Mouse (Mus musculus): ENCODE results near the gene Nudt9.

The Nudt9 gene

DNA sequence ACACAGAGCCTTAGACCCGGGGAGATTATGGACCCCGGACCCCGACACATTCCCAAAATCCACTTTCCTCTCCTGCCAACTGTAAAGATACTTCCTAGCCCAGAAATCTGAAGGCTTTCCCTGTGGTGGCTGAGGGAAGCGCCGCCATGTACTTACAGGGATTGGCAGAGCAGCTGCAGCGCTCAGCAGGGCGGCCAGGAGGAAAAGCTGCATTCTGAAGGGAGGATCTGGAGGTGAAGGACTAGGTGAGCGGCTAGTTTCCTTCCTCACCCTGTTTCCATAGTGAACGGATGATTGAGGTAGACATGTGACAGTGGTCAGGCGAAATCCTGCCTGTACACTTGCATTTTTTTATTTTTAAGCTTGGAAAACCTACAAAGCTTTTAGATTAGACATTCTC is 30.3 kb downstream of the Nudt9 start:
- TF ChIP-seq NANOG (IDR thresholded peaks at IDR 0.05; ENCODE audit: borderline replicate concordance, low read length) = no peak
- no peak for TF ChIP-seq POU5F1 (IDR thresholded peaks at IDR 0.05; ENCODE audit: borderline replicate concordance, low read length)
- TF ChIP-seq CTCF (conservative IDR thresholded peaks at IDR 0.05; ENCODE audit: low read length) = no peak
- H3K27me3 ChIP-seq (ENCODE audit: insufficient read depth, low read length) = 0 out of 2 replicates have a peak, but pooled peaks cover 7% of the 10 kb centered on the region

DNA sequence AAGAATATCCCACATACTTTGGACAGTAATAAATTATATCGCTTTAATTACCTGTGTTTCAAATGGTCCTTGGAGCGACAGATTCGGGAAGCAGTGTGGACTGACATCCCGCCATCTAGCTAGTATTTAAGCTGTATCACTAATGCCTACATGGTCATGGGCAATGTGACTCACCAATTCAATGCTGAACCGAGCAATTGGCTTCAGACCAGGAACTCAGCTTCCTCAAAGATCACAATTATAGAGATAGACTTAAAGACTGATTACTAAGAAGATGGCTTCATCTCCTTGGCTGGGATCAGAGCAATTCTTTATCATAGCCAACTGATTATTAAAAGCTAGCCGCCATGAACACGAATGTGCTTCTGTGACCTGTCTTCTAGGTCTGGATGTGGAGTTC is 31.4 kb downstream of the Nudt9 start, which contains the start of gene Gm17660:
Gene Gm17660 (minus strand): TSS at position 101 of the 400 bp plus-strand sequence.
- H3K4me1 ChIP-seq (replicated peaks; ENCODE audit: low read depth, low read length) = peaks cover 22% of the 10 kb centered on the region
- no peaks in the 10 kb centered on the region for H3K36me3 ChIP-seq (ENCODE audit: insufficient read depth, low read length)
- H3K4me3 ChIP-seq (replicated peaks; ENCODE audit: low read length) = no peak within 1 kb of the TSS
- TF ChIP-seq POU5F1 (IDR thresholded peaks at IDR 0.05; ENCODE audit: borderline replicate concordance, low read length) (no peak), NANOG (IDR thresholded peaks at IDR 0.05; ENCODE audit: borderline replicate concordance, low read length) (no peak), CTCF (conservative IDR thresholded peaks at IDR 0.05; ENCODE audit: low read length) (no peak)
- no peaks in the 10 kb centered on the region for H3K9me3 ChIP-seq (ENCODE audit: low read length)
- 0 out of 2 replicates have a peak, but pooled peaks cover 7% of the 10 kb centered on the region for H3K27me3 ChIP-seq (ENCODE audit: insufficient read depth, low read length)

More for the DNA sequence above, 30.3 kb downstream of the Nudt9 start:
- no peaks in the 10 kb centered on the region for H3K36me3 ChIP-seq (ENCODE audit: insufficient read depth, low read length)
- no peak overlapping the region for H3K4me3 ChIP-seq (replicated peaks; ENCODE audit: low read length)
- peaks cover 25% of the 10 kb centered on the region for H3K4me1 ChIP-seq (replicated peaks; ENCODE audit: low read depth, low read length)
- H3K9me3 ChIP-seq (ENCODE audit: low read length) = peaks cover 4% of the 10 kb centered on the region; the same call in 1 of the 2 replicates

DNA sequence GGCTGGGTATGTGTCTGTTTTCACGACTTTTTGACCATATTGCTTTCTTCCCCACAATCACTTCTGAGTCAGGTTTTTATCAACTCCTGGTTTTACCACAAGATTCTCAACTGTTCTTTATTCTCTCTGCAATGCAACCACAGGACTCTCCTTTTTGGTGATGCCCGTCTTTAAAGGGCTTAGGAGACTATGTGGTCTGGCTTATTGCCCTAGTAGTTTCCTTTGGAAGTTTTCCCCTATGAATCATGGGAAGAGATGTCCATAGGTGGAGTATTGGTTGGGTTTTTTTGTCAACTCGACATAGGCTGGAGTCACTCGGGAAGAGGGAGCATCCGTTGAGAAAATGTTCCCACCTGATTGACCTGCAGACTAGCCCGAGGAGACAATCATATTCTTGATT is 34.6 kb downstream of the Nudt9 start:
- no peak overlapping the region for H3K4me3 ChIP-seq (replicated peaks; ENCODE audit: low read length)
- no peaks in the 10 kb centered on the region for H3K9me3 ChIP-seq (ENCODE audit: low read length)
- 0 out of 2 replicates have a peak, but pooled peaks cover 5% of the 10 kb centered on the region for H3K27me3 ChIP-seq (ENCODE audit: insufficient read depth, low read length)
- peaks cover 10% of the 10 kb centered on the region for H3K4me1 ChIP-seq (replicated peaks; ENCODE audit: low read depth, low read length)
- H3K36me3 ChIP-seq (ENCODE audit: insufficient read depth, low read length) = no peaks in the 10 kb centered on the region
- TF ChIP-seq CTCF (conservative IDR thresholded peaks at IDR 0.05; ENCODE audit: low read length) = no peak
- no peak for TF ChIP-seq POU5F1 (IDR thresholded peaks at IDR 0.05; ENCODE audit: borderline replicate concordance, low read length)
- TF ChIP-seq NANOG (IDR thresholded peaks at IDR 0.05; ENCODE audit: borderline replicate concordance, low read length) = no peak

DNA sequence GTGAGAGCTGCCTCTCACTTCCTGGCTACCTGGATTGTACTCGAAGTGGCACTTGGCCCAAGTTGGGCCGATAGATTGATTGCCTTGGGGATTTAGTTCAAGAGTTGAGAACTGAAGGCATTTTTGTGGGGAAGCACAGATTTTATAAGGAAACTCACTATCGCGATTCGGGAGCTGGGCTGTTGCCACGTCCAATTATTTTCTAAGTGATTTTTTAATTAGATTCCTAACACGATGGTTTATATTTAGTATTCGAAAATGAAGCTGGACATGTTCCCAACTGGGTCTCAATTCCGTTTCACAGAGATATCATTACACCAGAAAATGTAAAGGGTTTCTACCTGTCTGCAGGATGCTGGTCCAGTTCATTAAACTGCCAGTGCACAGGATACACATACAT is 39.3 kb downstream of the Nudt9 start:
- H3K4me1 ChIP-seq (replicated peaks; ENCODE audit: low read depth, low read length) = peaks cover 9% of the 10 kb centered on the region; the same call in 1 of the 2 replicates
- H3K4me3 ChIP-seq (replicated peaks; ENCODE audit: low read length) = no peak overlapping the region
- no peaks in the 10 kb centered on the region for H3K27me3 ChIP-seq (ENCODE audit: insufficient read depth, low read length)
- TF ChIP-seq POU5F1 (IDR thresholded peaks at IDR 0.05; ENCODE audit: borderline replicate concordance, low read length) (no peak), NANOG (IDR thresholded peaks at IDR 0.05; ENCODE audit: borderline replicate concordance, low read length) (no peak), CTCF (conservative IDR thresholded peaks at IDR 0.05; ENCODE audit: low read length) (no peak)
- no peaks in the 10 kb centered on the region for H3K36me3 ChIP-seq (ENCODE audit: insufficient read depth, low read length)
- no peaks in the 10 kb centered on the region for H3K9me3 ChIP-seq (ENCODE audit: low read length)

DNA sequence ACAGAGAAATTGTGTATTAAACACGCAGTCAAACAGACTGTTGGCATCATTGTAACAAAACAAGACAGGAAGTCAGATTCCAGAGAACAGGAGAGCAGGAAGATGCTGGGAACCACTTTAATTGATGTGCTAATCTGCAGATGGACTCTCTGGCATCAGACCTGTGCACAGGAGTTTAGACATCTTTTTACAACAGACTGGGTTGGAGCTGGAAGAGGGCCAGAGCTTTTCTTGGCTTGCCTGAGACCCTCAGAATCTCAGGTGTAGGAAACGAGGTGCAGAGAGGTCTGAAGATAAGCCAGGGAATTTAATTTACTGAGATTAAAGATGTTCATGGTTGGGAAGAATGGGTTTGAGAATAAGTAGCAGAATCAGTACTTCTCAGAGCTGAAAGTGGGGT is 43.6 kb downstream of the Nudt9 start:
- peaks cover 14% of the 10 kb centered on the region; the same call in 1 of the 2 replicates for H3K4me1 ChIP-seq (replicated peaks; ENCODE audit: low read depth, low read length)
- H3K4me3 ChIP-seq (replicated peaks; ENCODE audit: low read length) = no peak overlapping the region
- H3K9me3 ChIP-seq (ENCODE audit: low read length) = no peaks in the 10 kb centered on the region
- TF ChIP-seq POU5F1 (IDR thresholded peaks at IDR 0.05; ENCODE audit: borderline replicate concordance, low read length) (no peak), CTCF (conservative IDR thresholded peaks at IDR 0.05; ENCODE audit: low read length) (no peak)
- H3K27me3 ChIP-seq (ENCODE audit: insufficient read depth, low read length) = 0 out of 2 replicates have a peak, but pooled peaks cover 4% of the 10 kb centered on the region
- no peaks in the 10 kb centered on the region for H3K36me3 ChIP-seq (ENCODE audit: insufficient read depth, low read length)

DNA sequence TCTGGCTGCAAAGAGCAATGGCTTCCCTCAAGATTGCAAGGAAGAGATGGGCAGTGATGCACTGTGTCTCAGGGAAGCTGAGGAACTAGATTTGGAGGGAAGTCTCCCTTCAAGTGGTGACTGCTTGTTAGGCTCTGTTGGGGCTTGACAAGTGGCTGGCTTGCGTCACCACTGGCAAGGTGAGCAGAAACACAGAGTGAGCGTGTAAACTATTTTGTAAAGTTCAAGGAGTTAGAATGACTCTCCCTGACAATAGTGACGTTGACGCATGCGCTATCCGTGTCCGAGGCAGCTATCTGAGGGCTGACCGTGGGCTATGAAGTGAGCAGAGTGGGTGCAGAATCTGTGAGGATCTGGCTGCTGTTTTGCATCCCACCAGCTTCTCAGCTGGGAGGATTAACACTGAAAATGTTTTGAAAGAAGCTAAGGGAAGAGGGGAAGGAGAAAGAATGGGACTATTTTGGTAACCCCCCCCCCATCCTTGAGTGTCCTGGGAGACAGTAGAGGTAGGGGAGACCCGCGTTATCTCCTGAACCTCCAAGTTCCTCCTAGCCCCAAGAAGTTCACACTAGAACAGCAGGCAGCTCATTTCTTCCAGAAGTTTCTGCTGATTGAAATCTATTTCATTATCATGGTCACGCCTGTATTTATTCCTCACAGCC is 49.4 kb downstream of the Nudt9 start:
- peaks cover 5% of the 10 kb centered on the region; the same call in 1 of the 2 replicates for H3K4me1 ChIP-seq (replicated peaks; ENCODE audit: low read depth, low read length)
- H3K4me3 ChIP-seq (replicated peaks; ENCODE audit: low read length) = no peak overlapping the region
- no peaks in the 10 kb centered on the region for H3K36me3 ChIP-seq (ENCODE audit: insufficient read depth, low read length)
- TF ChIP-seq POU5F1 (IDR thresholded peaks at IDR 0.05; ENCODE audit: borderline replicate concordance, low read length) (no peak), CTCF (conservative IDR thresholded peaks at IDR 0.05; ENCODE audit: low read length) (no peak), NANOG (IDR thresholded peaks at IDR 0.05; ENCODE audit: borderline replicate concordance, low read length) (no peak)
- H3K9me3 ChIP-seq (ENCODE audit: low read length) = no peaks in the 10 kb centered on the region
- 0 out of 2 replicates have a peak, but pooled peaks cover 4% of the 10 kb centered on the region for H3K27me3 ChIP-seq (ENCODE audit: insufficient read depth, low read length)

DNA sequence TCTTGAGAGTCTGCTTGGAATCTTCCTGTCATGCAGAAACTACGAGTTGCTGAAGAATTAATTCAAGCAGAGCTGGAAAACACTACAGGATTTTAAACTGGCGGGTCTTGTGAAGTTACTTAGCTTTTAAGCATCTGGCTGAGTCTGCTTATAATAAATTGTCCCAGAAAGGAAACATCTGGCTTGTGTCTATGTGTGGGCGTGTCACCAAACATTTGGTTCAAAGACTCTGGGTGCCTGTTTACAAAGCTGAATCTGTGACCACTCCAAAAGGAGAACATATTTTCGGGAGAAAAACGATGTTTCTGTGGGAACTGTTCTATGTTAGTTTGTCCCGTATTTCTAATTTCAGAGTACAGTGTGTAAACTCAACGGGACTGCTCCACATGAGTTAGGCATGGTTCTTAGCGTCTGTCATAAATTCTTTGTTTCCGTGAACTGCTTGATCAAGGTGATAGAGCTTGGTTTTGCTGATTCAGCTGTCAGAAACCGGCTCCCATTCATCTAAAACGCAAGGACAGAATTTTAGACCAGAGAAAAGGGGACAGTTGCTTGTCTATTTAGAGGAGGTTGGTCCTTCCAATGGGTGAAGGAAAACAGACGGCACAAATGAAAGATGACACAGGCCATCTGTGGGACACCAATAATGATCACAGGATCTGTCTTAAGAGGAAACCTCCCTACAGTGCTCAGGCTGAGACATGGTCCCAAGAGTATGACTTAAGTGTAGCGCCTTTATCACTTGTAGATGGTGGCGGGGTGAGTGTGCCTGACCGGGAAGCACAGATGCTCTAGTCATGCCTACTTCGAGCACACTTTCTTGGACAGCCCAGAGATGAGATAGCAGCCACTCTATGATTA is 50.2 kb downstream of the Nudt9 start:
- no peak for TF ChIP-seq CTCF (conservative IDR thresholded peaks at IDR 0.05; ENCODE audit: low read length)
- TF ChIP-seq POU5F1 (IDR thresholded peaks at IDR 0.05; ENCODE audit: borderline replicate concordance, low read length) = no peak
- no peak for TF ChIP-seq NANOG (IDR thresholded peaks at IDR 0.05; ENCODE audit: borderline replicate concordance, low read length)

More for the DNA sequence above, 50.2 kb downstream of the Nudt9 start:
- H3K27me3 ChIP-seq (ENCODE audit: insufficient read depth, low read length) = 0 out of 2 replicates have a peak, but pooled peaks cover 4% of the 10 kb centered on the region
- no peak overlapping the region for H3K4me3 ChIP-seq (replicated peaks; ENCODE audit: low read length)
- peaks cover 5% of the 10 kb centered on the region; the same call in 1 of the 2 replicates for H3K4me1 ChIP-seq (replicated peaks; ENCODE audit: low read depth, low read length)
- no peaks in the 10 kb centered on the region for H3K36me3 ChIP-seq (ENCODE audit: insufficient read depth, low read length)
- no peaks in the 10 kb centered on the region for H3K9me3 ChIP-seq (ENCODE audit: low read length)
